Mouse (Mus musculus) lung, postnatal 0 days (tissue): ENCODE measurements around the gene Man1c1. TPM values are rescaled to one million over a fixed set of nuclear protein-coding genes. Genes with fewer than 3 reads are reported as not detected.
A peak's percentile ranks its signal among the peaks of the same experiment; 100 is the strongest.

Experiments
- ATAC-seq: fragments of 200-750 bp; cut with Nextera tagmentation; 2 replicates; pipeline ENCODE4 v1.8.0; 2017; ENCODE audit warnings: moderate library complexity
- DNase-seq: peaks from one replicate; pipeline ENCODE4 v3.0.0-alpha.2; 2016; ENCODE audit warnings: low spot score
- H3K27ac ChIP-seq: fragments of 300-500 bp; sonication (generic); 2 replicates; pipeline ENCODE4 v1.5.1; 2014; ENCODE audit warnings: antibody characterized with exemption, mild to moderate bottlenecking, low read length, mixed read lengths
- H3K27me3 ChIP-seq: fragments of 300-500 bp; sonication (generic); replicated peaks from 2 replicates; pipeline ENCODE4 v1.6.1; 2014; ENCODE audit warnings: low read length, mixed read lengths; ENCODE audit not compliant: insufficient read depth
- H3K36me3 ChIP-seq: fragments of 300-500 bp; sonication (generic); 2 replicates; pipeline ENCODE4 v1.6.1; 2014; ENCODE audit warnings: low read length, mixed read lengths; ENCODE audit not compliant: insufficient read depth
- H3K4me1 ChIP-seq: fragments of 300-500 bp; sonication (generic); 2 replicates; pipeline ENCODE4 v1.6.1; 2014; ENCODE audit warnings: antibody characterized with exemption, low read depth, low read length, mixed read lengths; ENCODE audit not compliant: insufficient read depth
- H3K4me2 ChIP-seq: fragments of 300-500 bp; sonication (generic); replicated peaks from 2 replicates; pipeline ENCODE4 v1.6.1; 2014; ENCODE audit warnings: low read depth, mild to moderate bottlenecking, low read length, moderate library complexity, mixed read lengths
- H3K4me3 ChIP-seq: fragments of 300-500 bp; sonication (generic); 2 replicates; pipeline ENCODE4 v1.5.1; 2014; ENCODE audit warnings: low read depth, low read length
- H3K9ac ChIP-seq: fragments of 300-500 bp; sonication (generic); replicated peaks from 2 replicates; pipeline ENCODE4 v1.6.1; 2014; ENCODE audit warnings: low read depth, mild to moderate bottlenecking
- H3K9me3 ChIP-seq: fragments of 300-500 bp; sonication (generic); 2 replicates; pipeline ENCODE4 v1.6.1; 2016; ENCODE audit warnings: low read length, mixed read lengths
- CTCF ChIP-seq: IDR thresholded peaks from 2 replicates; pipeline ENCODE4 v1.5.1; 2016; ENCODE audit warnings: antibody characterized with exemption, mild to moderate bottlenecking
- EP300 ChIP-seq: IDR thresholded peaks from 2 replicates; pipeline ENCODE4 v1.6.1; 2016; ENCODE audit warnings: antibody characterized with exemption, mild to moderate bottlenecking, control low read depth
- WGBS: fragments of 180-500 bp; shearing (Covaris S2); extraction: QIAGEN DNeasy Blood & Tissue Kit; methylation state at CpG from one replicate; pipeline ENCODE4 v1.1.7; 2014; 5-methylcytosine and 5-hydroxymethylcytosine counted together
- polyA plus RNA-seq: library from polyadenylated mRNA; unstranded; fragments of >200 nt; fragmentation: Nextera tagmentation; extraction: Ambion mirVana; gene quantifications from 2 replicates; pipeline ENCODE4 v1.2.1, GENCODE M21; 2015

Gene Man1c1
- polyA plus RNA-seq, 1 experiment from 2014 or later, result 3.0 TPM

GRCm38 (mm10) chr4:134551494-134552316, 152.4 kb downstream of the Man1c1 start, which contains the start of gene Selenon:
Gene Selenon (minus strand): TSS chr4:134552166.
- WGBS, result 3% methylated on average over 42 of the region's 67 CpGs
- Histone ChIP-seq H3K27me3 (no peaks in the 10 kb centered on the region), H3K9me3 (no peaks in the 10 kb centered on the region), H3K4me1 (peaks cover 11% of the 10 kb centered on the region; the same call in 1 of the 2 replicates), H3K4me3 (peak within 1 kb of the TSS; percentile 58), H3K9ac (peak within 1 kb of the TSS; percentile 63), H3K27ac (peak within 1 kb of the TSS; percentile 65), H3K4me2 (peak within 1 kb of the TSS; percentile 84), H3K36me3 (no peaks in the 10 kb centered on the region)
- peak; percentile 78 for DNase-seq
- TF ChIP-seq CTCF, result no peak
- no peak for TF ChIP-seq EP300
- peak; percentile 81 for ATAC-seq

- TF ChIP-seq EP300, result no peak
- peak; percentile 36 for TF ChIP-seq CTCF
- H3K9me3 ChIP-seq, result no peaks in the 10 kb centered on the region
- H3K4me1 ChIP-seq, result peaks cover 11% of the 10 kb centered on the region; the same call in 1 of the 2 replicates
- H3K27me3 ChIP-seq, result no peaks in the 10 kb centered on the region
- no peak overlapping the region for H3K4me2 ChIP-seq
- H3K9ac ChIP-seq, result no peak overlapping the region
- H3K4me3 ChIP-seq, result no peak overlapping the region
- H3K36me3 ChIP-seq, result no peaks in the 10 kb centered on the region
- H3K27ac ChIP-seq, result no peak overlapping the region
- no peak for DNase-seq
- ATAC-seq, result no peak
- over 99% methylated on average over 8 of the region's 8 CpGs for WGBS
Observed at GRCm38 (mm10) chr4:134549899-134550298, 154.2 kb downstream of the Man1c1 start.

GRCm38 (mm10) chr4:134548169-134548938, 155.7 kb downstream of the Man1c1 start:
- WGBS, result 50% methylated on average over 18 of the region's 18 CpGs
- no peak; the same call in 1 of the 2 replicates for TF ChIP-seq CTCF
- TF ChIP-seq EP300, result no peak
- H3K4me1 ChIP-seq, result peaks cover 11% of the 10 kb centered on the region; the same call in 1 of the 2 replicates
- ATAC-seq (peak; percentile 37), DNase-seq (peak; percentile 89)
- no peak overlapping the region for H3K9ac ChIP-seq
- H3K4me2 ChIP-seq, result no peak overlapping the region
- H3K27ac ChIP-seq, result peak overlapping the region; percentile 84; the same call in 1 of the 2 replicates
- H3K36me3 ChIP-seq, result 0 out of 2 replicates have a peak, but pooled peaks cover 4% of the 10 kb centered on the region
- H3K27me3 ChIP-seq, result no peaks in the 10 kb centered on the region
- no peaks in the 10 kb centered on the region for H3K9me3 ChIP-seq
- H3K4me3 ChIP-seq, result no peak overlapping the region

GRCm38 (mm10) chr4:134546814-134547705, 157.0 kb downstream of the Man1c1 start:
- ATAC-seq, result peak; percentile 66
- Histone ChIP-seq H3K4me1 (peaks cover 11% of the 10 kb centered on the region; the same call in 1 of the 2 replicates), H3K36me3 (peaks cover 10% of the 10 kb centered on the region; the same call in 1 of the 2 replicates), H3K9me3 (no peaks in the 10 kb centered on the region), H3K27me3 (no peaks in the 10 kb centered on the region), H3K4me2 (0 out of 2 replicates have a peak overlapping the region, but pooled peaks have one; percentile 28), H3K27ac (peak overlapping the region; percentile 84), H3K9ac (no peak overlapping the region), H3K4me3 (no peak overlapping the region)
- DNase-seq, result peak; percentile 84
- 51% methylated on average over 9 of the region's 9 CpGs for WGBS
- peak; percentile 52 for TF ChIP-seq EP300
- TF ChIP-seq CTCF, result no peak

- H3K27ac ChIP-seq, result no peak overlapping the region
- WGBS, result 7% methylated on average over 5 of the region's 5 CpGs
- no peak for TF ChIP-seq EP300
- peak; percentile 98 for TF ChIP-seq CTCF
- no peak overlapping the region for H3K9ac ChIP-seq
- H3K27me3 ChIP-seq, result no peaks in the 10 kb centered on the region
- H3K36me3 ChIP-seq, result peaks cover 10% of the 10 kb centered on the region; the same call in 1 of the 2 replicates
- no peak overlapping the region for H3K4me3 ChIP-seq
- H3K9me3 ChIP-seq, result no peaks in the 10 kb centered on the region
- ATAC-seq (peak; percentile 64), DNase-seq (peak; percentile 89)
- H3K4me1 ChIP-seq, result peaks cover 11% of the 10 kb centered on the region; the same call in 1 of the 2 replicates
- H3K4me2 ChIP-seq, result no peak overlapping the region
Observed at GRCm38 (mm10) chr4:134543261-134543660, 160.8 kb downstream of the Man1c1 start.
